Mouse (Mus musculus): ENCODE measurements around the gene Fbxw13. TPM values are rescaled to one million over a fixed set of nuclear protein-coding genes. Genes with fewer than 3 reads are reported as not detected.
A peak's percentile ranks its signal among the peaks of the same experiment; 100 is the strongest.
"Not testable (repeated sequence)": the region's sequence is repeated elsewhere in the genome, so short reads cannot be mapped to it uniquely, and the experiment has no call there.

Gene Fbxw13
- total RNA-seq (2021), result not detected

DNA sequence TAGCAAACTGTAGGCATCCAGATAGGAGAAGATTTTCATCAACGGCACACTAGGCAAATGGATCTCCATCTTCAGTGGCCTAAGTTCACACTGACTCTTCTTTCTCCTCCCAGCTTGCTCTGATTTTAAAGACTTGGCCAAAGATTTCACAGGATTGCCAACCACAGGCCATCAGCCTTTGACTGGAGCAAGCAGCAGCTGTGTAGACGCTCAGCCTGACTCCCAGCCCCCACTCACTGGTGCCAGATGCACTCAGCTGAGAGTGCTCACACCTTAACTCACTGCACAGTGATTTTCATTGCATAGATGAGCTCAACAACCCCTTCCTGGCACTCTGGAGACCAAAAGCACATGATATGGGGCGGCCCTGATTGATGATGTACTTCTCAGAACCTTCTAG, at the start of gene Fbxw13:
TSS of gene Fbxw13 (minus strand) at position 101 of the 400 bp plus-strand sequence.
- not testable (repeated sequence) for DNase-seq

DNA sequence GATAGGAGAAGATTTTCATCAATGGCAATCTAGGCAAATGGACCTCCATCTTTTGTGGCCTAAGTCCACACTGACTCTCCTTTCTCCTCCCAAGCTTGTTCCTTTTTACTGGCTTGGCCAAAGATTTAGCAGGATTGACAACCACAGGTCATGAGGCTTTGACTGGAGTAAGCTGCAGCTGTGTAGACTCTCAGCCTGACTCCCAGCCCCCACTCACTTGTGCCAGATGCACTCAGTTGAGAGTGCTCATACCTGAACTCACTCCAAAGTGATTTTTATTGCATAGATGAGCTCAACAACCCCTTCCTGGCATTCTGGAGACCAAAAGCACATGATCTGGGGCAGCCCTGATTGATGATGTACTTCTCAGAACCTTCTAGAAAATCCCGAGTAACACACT, 38.9 kb upstream of the Fbxw13 start, which contains the start of gene Fbxw20:
TSS of gene Fbxw20 (minus strand) at position 101 of the 400 bp plus-strand sequence.
- DNase-seq, result no peak

DNA sequence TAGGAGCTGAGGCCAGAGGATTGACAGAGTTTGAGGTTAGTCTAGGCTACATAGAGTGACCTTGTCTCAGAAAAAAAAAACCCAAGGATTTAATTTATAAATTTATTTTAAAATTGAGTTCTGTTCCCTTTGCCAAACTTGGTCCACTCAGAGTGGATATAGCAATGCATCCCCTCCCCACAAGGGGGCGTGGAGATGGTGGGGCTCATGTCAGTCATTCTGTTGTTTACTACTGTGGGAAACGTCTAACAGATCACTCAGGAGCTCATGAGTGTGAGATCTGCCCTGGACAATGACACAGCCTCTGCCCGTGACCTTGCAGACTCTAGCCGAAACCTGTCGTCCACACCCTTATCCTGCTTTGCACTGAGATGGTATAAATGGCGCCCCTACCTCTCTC, 22.7 kb upstream of the Fbxw13 start:
- peak; percentile 12 for DNase-seq

DNA sequence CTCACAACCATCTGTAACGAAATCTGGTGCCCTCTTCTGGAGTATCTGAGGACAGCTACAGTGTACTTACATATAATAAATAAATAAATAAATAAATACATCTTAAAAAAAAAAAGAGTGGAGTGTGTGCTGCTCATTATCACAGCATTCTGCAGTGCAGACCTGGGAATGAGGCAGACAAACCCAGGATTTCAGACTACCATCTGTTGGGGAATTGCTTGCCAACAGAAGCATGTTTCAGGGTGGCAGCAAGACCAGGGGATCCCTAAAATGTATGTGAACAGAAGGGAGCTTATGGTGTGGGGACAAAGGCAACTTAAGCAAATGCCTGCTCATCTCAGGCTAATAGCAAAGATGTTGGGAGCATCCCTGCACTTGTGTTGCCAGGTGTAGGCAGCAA, 5.6 kb upstream of the Fbxw13 start:
- not testable (repeated sequence) for DNase-seq

DNA sequence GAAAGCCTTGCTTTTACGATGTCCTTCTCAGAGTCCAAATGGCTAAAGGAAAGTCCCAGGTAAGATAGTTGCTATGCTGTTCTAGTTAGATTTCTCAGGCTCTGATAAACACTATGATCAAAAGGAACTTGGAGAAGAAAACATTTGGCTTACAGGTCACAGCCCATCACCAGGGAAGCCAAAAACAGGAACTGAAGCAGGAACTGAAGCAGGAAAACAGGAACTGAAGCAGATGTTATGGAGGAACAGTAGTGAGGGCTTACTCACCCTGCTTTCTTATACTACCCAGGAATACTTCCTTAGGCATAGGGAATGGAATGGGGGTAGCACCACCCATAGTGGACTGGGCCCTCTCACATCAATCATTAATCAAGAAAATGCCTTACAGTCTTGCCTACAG, 4.6 kb upstream of the Fbxw13 start:
- no peak for DNase-seq

DNA sequence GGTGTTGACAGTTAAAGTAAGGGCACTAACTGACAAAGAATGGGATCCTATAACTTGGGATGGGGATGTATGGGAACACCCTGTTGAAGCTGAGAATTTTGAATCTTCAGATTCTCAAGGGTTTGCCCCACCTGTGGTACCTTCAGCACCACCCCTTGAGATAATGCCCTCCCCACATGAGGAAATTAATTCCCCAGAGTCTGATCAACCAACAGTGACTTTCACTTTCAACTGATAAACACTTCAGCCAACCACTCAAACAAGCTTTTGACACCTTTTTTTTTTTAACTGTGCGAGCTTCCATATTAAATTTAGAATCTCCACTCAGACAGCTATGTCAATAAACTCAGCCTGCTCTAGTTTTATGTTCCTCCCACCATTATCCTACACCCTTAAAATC, 3.6 kb upstream of the Fbxw13 start:
- no peak for DNase-seq

DNA sequence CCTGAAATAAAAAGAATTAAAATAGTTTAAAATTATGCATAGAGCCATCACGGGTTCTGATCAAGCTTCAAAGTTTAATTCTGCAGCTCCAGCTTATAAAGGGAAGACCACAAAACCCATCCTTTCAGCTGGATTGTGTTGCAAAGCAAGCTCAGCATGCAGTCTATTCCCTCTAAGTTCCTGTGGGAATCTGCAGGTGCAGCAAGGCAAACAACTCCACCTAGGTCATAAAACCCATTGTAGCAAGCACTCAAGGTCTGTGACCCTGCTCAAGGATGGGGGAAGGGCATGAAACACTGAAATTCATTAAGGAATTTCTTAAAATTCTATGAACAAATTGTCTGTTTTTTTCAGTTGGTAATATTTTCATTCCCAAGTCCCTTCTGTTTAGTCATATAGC, 18.6 kb downstream of the Fbxw13 start:
- DNase-seq, result no peak

DNA sequence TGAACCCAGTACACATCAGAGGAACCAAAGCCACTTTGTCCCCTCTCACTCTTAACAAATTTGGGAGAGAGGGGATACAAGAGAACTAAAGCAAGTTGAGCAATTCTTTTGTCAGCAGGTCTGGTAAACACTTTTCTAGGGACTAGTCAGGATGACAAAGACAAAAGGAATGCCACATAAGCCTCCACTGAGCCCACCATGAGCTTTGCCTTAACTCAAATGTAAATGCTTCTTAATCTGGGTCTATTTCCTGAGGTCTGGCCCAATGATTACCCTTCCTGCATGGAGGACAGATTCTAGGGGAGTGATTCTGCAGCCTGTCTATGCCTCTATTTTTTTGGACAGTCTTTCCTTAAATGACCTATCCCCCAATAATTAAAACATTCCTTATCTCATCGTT, 19.5 kb downstream of the Fbxw13 start:
- DNase-seq, result no peak

DNA sequence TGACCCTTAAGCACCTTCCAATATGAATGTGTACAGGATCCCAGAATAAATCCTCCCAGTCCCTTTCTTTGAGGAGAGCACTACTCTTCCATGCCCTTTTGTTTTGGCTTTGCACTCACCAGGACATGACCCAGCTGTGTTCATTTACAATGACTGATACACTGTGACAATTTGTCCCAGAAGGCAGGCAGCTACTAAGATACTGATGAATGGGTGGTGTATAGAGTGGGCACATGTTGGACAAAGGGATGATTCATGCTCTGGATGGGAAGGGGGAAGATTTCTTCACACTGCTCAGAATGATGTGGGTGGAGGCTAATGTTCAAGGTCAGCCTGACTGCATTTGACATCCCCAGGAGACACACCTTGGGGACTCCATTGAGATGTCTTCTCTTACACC, 28.5 kb downstream of the Fbxw13 start:
- DNase-seq, result no peak

DNA sequence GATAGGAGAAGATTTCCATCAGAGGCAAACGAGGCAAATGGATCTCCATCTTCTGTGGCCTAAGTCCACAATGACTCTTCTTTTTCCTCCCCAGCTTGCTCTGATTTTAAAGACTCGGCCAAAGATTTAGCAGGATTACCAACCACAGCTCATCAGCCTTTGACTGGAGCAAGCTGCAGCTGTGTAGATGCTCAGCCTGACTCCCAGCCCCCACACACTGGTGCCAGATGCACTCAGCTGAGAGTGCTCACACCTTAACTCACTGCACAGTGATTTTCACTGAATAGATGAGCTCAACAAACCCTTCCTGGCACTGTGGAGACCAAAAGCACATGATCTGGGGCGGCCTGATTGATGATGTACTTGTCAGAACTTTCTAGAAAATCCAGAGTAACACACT, 33.8 kb downstream of the Fbxw13 start, which contains the start of gene Fbxw21:
TSS of gene Fbxw21 (minus strand) at position 101 of the 400 bp plus-strand sequence.
- no peak for DNase-seq

DNA sequence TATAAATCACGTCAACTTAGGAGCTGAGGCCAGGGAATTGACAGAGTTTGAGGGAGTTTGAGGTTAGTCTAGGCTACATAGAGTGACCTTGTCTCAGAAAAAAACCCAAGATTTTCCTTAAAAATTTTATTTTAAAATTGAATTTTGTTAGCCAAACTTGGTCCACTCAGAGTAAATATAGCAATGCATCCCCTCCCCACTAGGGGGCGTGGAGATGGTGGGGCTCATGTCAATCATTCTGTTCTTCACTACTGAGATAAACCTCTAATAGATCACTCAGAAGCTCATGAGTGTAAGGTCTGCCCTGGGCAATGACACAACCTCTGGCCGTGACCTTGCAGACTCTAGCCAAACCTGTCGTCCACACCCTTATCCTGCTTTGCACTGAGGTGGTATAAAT, 55.4 kb downstream of the Fbxw13 start:
- not testable (repeated sequence) for DNase-seq

DNA sequence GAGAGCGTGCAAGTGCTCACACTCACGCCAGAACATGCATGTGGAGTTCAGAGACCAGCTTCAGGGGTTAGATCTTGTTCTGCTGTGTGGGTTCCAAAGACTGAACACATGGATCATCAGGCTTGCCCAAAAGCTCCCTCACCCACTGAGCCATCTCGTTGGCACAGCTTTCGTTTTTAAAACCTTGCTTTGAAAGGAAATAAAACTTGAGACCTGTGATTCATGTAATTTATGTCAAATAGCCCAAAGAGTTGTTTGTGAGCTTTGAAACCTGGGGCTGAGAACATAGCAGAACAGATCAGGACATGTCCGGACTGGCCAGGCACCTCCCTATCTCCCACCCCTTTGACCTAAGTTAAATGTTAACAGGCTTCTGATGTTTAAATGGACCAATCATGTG, 65.7 kb downstream of the Fbxw13 start:
- no peak for DNase-seq

Other genes starting within 250 kb of the Fbxw13 start
- 1 to 10 TPM in 1 of 2 experiments, under 1 TPM in 1; 0.81 to 1.3 TPM for gene Col7a1, start 242.4 kb downstream of the Fbxw13 start, total RNA-seq (2021)
- gene Ucn2, start 210.0 kb downstream of the Fbxw13 start, total RNA-seq (2021), result not detected
- gene Pfkfb4, start 204.2 kb downstream of the Fbxw13 start, total RNA-seq (2021), result 1 to 10 TPM; 3.4 TPM
- 10 to 100 TPM; 48.2 to 50.4 TPM for gene Shisa5, start 157.4 kb downstream of the Fbxw13 start, total RNA-seq (2021)
- 1 to 10 TPM; 9.1 to 9.3 TPM for gene Trex1, start 136.2 kb downstream of the Fbxw13 start, total RNA-seq (2021)
- gene Atrip, start 121.9 kb downstream of the Fbxw13 start, total RNA-seq (2021), result 10 to 100 TPM; 10.4 to 11.1 TPM
- gene Ccdc51, start 113.5 kb downstream of the Fbxw13 start, total RNA-seq (2021), result 10 to 100 TPM; 11.5 to 12.2 TPM
- 100 to 1,000 TPM; 294 to 307 TPM for gene Tma7, start 113.4 kb downstream of the Fbxw13 start, total RNA-seq (2021)
- 10 to 100 TPM; 31.0 to 31.5 TPM for gene Plxnb1, start 100.6 kb downstream of the Fbxw13 start, total RNA-seq (2021)
- not detected for gene Fbxw21, start 33.9 kb downstream of the Fbxw13 start, total RNA-seq (2021)
- not detected for gene Fbxw20, start 38.8 kb upstream of the Fbxw13 start, total RNA-seq (2021)
- gene Fbxw14, start 91.7 kb upstream of the Fbxw13 start, total RNA-seq (2021), result not detected
- not detected for gene Fbxw28, start 143.7 kb upstream of the Fbxw13 start, total RNA-seq (2021)
- gene Fbxw22, start 208.3 kb upstream of the Fbxw13 start, total RNA-seq (2021), result not detected

Data from heart, postnatal 4 days (tissue).